Mouse (Mus musculus) ovary, postnatal 14 days (tissue): Measurements from ENCODE around the gene Esyt1.
"Not testable (repeated sequence)": the region's sequence is repeated elsewhere in the genome, so short reads cannot be mapped to it uniquely, and the experiment has no call there.

ENCODE experiments used
- DNase-seq: peaks from one replicate; pipeline ENCODE4 v3.0.0; 2022; ENCODE audit warnings: low spot score

The Esyt1 gene

GRCm38 (mm10) chr10:128525671-128526308 lies at the start of gene Esyt1:
Gene Esyt1, minus strand, starts transcription at chr10:128525871.
- DNase-seq: peak; percentile 73

DNA sequence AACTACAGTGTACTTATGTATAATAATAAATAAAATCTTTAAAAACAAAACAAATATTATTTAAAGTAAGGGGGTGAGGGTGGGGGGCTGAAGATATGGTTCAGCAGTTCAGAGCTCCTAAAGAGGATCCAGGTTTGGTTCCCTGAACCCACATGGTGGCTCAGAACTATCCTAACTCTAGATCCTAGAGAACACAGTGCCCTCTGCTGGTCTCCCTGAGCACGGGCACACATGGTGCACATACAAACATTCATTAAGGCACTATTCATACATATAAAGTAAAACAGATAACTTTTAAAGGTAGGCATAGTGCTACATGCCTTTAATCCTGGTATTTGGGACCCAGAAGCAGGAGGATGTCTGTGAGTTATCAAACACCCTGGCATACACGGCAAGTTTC lies 49.4 kb upstream of the Esyt1 start:
- no peak for DNase-seq

DNA sequence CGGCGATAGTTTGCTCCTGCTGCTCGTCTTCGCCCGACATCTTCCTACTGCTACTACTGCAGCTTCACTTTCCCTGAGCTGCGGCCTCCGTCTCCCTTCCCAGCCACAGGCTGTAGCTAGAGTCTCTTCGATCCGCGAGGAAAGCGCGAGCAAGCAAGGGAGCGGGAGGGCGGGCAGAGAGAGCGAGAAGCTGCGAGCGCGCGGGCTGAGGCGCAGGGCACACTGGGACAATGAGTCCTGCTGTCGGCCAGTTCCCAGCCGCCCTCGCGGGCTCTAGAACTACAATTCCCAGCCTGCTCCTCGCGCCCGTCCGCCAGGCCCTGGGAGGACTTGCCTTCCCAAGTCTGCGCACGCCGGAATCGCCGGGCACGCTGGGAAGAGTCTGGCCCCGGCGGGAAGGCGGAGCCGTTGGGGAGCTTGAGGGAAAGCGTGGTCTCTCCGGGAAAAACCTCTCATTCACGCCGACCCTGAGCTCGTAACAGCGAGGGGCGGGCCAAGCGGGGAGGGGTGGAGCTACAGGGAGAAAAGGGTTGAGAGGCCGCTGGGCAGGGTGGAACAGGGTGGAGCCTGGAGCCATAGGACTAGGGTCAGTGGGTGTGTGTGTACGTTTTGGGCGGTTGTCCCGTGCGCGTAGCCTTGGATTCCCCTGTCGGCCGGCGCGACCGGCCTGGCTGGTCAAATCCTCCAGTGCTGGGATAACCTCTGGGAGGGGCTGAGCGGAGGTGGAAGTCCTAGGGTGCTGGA lies 40.3 kb upstream of the Esyt1 start, which contains the start of gene Pa2g4:
TSS of gene Pa2g4 (minus strand) at position 200 of the 744 bp plus-strand sequence.
- peak; percentile 94 for DNase-seq

GRCm38 (mm10) chr10:128565206-128565787 lies 39.6 kb upstream of the Esyt1 start:
- peak; percentile 30 for DNase-seq

DNA sequence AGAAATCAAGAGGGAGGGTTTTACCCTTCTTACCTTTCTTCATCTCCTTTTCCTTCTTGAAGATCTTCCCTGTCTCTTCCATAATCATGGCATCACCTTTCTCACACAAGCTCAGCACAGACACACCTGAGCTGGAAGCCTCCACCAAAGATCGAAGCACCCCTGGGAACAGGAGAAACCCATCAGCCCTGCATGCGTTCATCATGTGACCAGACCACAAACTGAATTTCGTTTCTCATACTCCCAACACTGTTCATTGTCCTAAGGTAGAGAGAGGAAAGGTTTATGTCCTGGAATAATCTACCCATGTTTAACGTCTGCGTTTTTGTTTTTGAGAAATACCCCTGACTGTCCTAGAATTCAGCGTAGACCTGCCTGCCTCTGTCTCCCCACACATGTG lies 37.9 kb upstream of the Esyt1 start:
- DNase-seq: no peak

- DNase-seq: no peak
Measured at GRCm38 (mm10) chr10:128556963-128557362, 31.3 kb upstream of the Esyt1 start.

- no peak for DNase-seq
Measured at GRCm38 (mm10) chr10:128556286-128556685, 30.6 kb upstream of the Esyt1 start.

GRCm38 (mm10) chr10:128555567-128555966 lies 29.9 kb upstream of the Esyt1 start:
- DNase-seq: not testable (repeated sequence)

DNA sequence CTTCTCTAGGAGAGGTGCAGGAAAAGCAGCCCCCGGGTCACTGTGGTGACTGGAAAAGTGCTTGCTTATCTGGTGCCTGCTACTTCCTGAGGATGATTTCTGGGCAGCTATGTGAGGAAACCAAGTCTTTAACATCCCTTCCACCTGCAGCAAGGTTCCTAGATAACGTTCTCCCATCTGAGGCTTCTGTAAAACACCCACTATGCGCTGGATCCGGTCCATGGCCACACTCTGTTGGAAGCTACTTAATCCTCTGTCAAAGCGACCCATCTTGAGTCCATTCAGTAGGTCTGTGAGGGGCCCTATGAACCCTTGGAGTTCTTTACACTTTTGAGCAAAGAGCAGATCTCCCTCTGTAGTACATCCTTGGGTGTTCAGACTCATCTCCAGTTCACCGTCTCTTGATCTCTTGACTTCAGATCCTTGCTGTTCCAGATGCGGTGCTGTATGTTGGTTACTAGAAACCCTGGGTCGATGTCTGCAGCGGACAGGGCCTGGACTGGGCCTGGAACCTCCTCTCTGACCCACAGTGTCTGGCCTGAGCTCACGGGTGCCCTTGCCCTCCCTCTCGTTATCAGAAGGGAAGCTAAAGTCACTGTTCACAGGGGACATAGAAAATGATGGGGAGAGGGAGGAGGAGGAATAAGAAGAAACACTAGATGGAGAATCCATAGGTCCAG lies 24.6 kb upstream of the Esyt1 start:
- not testable (repeated sequence) for DNase-seq

GRCm38 (mm10) chr10:128549682-128550057 lies 24.0 kb upstream of the Esyt1 start:
- DNase-seq: not testable (repeated sequence)

DNA sequence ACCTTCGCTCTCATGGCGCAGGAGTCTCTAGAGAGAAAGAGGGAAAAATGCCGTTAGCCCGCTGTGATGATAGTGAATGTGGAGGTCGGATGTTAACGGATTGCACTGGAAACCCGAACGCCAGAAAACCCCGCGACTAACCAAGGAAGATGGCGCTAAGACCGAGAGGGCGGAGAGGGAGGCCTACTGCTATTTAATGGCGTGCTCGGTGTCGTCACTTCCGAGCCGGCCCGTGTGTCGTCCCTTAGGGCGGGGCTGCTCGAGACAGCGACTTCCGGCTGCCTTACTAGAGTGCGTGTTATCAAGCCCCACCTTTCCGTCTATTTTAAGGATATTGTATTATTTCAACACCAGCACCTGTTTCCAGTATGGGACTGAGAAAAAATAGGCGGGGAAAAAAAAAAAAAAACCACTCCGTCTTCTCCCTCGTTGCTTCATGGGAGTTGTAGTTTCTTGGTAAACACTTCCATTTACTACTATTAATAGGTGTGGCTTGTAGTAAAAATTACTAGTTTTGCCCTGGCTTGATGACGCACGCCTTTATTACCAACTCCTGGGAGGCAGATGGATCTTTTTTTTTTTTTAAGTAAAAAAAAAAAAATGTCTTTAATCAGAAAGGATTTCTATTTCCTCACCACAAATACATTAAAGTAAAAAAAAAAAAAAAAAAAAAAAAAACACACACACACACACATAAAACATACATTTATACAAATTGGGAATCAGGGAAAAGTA lies 23.4 kb upstream of the Esyt1 start, which contains the start of gene Rpl41:
TSS of gene Rpl41 (minus strand) at position 359 of the 735 bp plus-strand sequence.
- peak; percentile 84 for DNase-seq

DNA sequence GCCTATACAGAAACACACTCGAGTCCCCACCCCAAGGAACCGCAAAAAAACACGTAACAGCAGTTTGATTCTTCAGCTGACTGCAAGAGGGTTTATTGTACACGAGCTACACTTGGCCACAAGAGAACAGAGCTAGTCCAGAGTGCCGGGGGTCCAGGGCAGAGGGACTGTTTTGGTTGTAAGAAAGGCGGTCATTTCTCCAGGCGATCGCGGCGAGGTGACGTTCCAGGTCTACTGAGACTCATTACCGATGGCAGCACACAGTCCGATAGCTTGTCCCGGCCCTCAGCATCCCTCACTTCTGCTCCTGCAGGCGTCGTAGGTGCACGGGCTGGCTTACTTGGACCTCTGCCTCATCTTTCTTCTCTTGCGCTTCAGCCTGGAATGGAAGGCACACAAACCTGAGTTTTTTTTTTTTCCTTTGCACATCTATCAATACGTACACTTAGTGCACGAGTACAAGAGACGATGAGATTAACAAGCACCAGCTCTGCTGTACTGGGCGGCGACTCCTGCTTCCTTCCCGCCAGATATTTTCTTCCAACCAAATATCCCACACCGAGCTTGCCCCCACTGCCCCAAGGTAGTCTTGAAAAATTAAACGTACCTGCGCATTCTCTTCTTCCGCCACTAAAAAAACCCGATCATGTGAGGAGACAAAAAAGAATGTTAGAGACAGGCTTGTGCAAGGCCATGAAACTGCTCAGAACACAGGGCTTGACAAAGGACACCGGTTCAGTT lies 22.6 kb upstream of the Esyt1 start:
- not testable (repeated sequence) for DNase-seq

- peak; percentile 82 for DNase-seq
Measured at GRCm38 (mm10) chr10:128547361-128548032, 21.8 kb upstream of the Esyt1 start, which contains the start of gene Zc3h10. Gene Zc3h10, minus strand, starts transcription at chr10:128547774.

GRCm38 (mm10) chr10:128546787-128547186 lies 21.1 kb upstream of the Esyt1 start:
- DNase-seq: no peak

DNA sequence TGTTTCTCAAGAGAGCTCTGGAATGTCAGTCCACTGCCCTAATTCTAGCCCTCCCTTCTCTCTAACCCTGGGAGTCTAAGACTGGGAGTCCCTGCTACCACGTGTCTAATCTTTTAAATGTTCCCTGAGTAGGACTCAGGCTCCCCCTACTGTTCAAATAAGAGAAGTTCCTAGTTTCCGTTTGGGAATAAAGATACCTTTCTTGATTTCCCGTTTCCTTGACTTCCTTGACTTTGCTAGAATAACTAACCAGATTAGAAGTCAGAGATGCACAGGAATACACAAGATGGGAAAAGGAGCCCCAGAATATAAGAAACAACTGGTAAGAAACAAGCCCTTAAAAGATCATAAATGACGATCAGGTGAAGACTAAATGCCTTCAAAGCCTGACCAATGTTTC lies 20.7 kb upstream of the Esyt1 start:
- no peak for DNase-seq

DNA sequence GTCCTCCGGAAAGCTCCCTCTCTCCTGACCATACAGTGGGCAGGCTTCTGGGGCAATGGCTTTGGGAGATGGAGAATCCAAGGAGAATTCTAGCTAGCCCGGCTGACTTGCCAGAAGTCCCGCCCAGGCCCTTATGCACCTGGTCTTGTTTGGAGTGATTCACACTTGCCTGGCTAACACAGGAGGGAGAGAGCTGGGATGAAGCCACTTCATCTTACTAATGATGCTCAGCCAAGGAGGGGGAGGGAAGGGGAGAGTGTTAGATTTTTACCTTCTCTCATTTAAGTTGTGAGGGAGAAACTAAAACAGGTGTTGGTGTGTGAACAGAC lies 19.9 kb upstream of the Esyt1 start:
- no peak for DNase-seq

GRCm38 (mm10) chr10:128544674-128545569 lies 19.3 kb upstream of the Esyt1 start:
- no peak for DNase-seq

GRCm38 (mm10) chr10:128544151-128544657 lies 18.5 kb upstream of the Esyt1 start:
- DNase-seq: no peak

- no peak for DNase-seq
Measured at GRCm38 (mm10) chr10:128543100-128543499, 17.4 kb upstream of the Esyt1 start.
